Mouse (Mus musculus): ENCODE data around the gene Gm10518.

Gm10518 gene

DNA sequence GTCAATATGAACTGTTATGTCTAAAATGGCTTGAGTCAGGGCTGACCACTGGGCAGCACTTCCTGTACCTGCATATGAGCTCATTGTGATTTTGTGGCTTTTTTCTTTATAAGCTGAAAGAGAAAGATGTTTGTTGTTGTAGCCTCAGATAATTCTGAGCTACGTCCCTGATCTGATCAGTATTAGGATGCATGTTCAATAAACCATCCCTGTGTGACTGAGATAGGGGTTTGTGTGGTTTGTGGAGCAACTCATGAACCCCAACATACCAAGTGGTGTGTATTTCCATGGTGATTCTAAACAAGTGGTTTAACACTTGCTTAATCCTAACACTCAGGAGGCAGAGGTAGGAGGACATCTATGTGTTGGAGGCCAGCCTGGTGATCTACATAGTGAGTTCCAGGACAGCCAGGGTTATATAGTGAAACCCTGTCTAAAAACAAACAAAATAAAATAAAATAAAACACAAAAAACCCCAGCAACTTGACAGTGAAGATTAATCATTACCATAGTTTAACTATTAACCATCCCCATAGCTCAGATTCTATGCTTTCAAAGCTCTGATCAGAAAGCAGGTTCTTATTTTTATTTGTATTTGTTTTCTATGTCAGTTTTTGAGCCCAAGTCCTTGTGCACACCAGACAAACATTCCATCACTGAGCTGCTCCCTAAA, 32.7 kb downstream of the Gm10518 start:
- DNase-seq = no peak

DNA sequence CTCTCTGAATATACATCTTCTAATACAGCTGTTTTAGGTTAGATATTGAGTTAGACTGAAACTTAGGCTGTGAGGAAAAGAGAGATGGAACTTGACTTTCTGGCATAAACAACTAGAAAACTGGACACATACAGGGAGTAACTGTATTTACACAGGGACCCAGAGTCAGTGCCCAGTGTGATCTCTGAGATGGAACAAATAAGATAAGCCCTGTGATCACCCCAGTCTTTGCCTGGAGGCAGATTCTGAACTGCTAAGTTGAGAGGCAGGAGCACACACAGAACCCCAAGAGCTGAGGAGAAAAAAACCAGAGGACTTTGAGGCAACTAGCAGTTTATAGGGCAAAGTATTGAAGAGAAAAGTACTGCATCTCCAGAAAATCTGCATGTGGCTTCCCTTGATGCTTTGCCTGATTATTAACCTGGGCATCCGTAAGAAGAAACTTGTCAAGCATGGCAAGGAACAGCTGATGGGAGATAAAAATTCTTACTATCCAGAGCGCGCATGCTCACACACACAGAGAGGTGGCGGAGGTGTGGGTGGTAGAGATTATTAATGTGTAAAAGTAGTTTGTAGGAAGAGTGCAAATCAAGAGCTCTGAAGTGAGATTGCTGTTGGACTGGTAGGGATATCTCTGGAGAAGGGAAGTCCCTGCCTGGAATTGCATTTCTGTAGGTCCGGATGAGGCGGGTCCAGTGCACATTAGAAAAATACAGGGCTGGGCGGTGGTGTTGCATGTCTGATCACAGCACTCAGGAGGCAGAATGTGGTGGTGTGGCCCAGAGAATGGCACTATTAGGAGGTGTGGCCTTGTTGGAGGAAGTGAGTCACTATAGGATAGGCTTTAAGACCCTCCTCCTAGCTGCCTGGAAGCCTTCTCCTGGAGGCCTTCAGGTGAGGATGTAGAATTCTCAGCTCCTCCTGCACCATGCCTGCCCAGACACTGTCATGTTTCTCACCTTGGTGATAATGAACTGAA, 33.5 kb downstream of the Gm10518 start:
- DNase-seq = no peak

DNA sequence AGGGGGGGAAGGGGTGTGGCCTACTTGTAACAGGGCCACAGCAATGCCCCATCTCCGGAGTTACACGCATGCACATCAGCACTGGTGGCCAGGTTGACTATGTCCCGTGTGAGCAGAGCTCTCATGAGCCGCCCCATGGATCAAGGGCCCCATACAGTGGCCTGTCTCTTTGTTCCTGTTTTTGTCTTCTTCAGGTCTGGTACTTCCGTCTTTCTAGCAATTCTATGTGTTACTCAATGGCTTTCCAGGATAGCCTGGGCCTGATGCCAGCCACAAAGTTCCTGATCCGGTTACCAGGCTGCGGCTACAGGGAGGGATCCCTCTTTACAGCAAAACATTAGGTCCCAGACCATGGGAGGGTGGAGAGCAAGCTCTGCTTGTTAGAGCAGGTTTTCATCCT, 39.4 kb downstream of the Gm10518 start:
- DNase-seq = no peak

DNA sequence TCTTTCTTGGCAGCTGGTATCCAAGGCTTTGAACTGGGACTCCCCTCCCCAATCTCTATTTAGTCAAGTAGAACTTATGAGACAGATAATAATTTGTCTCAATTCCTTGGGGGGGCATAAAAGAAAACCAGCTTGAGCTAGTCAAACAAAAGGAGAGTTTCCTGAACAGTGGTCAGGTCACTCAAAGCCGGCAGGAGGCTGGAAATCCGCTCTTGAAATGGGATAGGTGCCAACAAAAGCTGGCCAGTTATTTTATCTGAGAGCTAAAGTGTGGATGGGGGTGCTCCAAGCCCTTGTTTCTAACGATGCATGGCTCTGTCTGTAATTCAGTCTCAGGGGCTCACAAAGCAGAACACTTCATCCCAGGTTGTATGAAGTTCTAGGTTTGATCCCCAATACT, 40.8 kb downstream of the Gm10518 start:
- no peak for DNase-seq

DNA sequence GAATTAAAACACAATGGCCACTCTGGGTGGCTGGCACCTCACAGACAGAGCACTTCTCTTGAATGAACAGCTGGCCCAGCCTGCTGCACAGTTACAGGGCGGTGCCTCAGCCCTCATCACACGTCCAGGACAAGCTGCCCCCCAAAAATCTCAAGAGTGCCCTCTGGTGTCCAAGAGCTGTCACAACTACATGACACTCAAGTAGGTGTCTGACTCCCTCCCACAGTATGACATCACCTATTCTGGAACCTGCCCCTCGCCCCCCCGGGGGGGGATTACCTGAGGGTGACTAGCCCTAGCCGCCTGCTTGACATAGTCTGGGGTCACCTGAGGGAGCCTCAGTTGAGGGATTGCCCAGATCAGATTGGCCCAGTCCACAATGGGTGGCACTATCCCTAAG, 41.7 kb downstream of the Gm10518 start:
- DNase-seq = peak; percentile 61 to 75

DNA sequence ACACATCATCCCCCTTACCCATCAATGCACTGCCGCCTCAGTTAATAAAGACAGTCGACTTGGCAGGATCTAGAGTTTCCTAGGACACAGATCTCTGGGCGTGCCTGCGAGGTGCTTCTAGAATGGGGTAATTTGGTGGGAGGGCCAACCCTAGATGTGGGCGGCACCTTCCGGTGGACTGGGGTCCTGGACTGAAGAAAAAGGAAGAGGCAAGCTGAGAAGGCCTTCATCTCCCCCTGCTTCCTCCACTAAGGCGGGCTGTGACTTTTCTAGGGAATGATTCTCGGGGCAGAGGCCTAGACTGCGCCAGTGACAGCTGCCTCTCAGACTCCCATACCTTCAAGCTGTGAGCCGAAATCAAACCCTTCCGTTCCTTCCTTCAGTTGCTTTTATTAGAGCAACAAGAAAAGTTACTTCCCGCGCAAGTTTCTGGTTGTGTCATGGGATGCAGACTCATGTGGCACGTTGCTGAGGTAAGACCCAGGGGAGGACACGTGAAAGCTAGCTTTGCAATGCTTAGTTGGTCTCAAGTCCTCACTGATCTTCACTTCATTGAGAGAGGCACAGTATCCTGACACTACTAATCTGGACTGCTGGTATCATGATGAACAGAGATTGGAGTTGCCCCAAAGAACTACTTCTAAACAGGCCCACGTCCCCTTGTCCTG, 42.8 kb downstream of the Gm10518 start:
- no peak for DNase-seq

DNA sequence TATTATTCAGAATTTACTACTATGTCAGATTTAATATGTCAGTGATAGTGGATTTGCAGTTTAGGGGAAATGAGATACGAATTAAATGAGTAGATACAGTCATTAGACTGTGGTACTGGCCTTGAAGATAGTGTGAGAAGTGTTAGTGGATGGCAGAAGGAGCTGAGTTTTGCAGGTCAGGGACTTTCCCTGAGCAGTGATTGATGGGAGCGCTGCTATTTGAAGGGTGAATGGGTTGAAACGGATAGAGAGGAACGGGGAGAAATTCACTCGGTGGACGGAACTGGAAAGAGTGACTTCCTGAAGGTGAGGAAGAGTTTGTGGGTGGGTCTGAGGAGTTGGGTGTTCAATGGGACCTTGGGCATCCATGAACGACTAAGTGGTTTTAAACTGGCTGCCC, 44.0 kb downstream of the Gm10518 start:
- no peak for DNase-seq

DNA sequence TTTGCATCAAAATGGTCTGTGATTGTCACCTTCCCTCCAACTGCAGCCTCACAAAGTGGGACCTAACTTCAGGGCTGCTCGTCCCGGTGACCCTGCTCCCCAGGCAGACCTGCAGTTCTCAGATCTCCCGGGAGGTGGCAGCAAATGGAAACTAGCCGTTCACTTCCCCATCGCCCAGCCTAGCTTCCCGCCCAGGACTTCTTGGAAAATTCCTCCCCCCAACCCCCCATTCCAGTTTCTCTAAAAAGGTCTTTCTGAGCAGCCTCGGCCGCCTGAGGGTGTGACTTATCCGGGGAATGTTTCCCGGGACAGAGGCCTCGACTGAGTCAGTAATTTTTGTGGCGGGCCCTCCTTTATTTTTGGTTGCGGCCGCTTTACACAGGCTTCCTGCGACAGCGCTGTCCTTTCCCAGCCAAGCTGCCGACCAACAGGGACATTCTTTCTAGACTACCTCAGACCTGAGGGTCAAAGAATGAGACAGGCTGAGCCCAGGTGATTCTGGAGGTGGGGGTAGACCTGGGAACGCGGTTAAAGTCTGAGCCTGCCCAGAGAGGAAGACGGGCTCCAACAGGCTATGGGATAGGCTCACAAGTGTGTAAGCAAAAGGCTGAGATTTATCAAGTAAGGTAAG, 44.7 kb downstream of the Gm10518 start:
- peak; percentile 92 to 94 for DNase-seq

DNA sequence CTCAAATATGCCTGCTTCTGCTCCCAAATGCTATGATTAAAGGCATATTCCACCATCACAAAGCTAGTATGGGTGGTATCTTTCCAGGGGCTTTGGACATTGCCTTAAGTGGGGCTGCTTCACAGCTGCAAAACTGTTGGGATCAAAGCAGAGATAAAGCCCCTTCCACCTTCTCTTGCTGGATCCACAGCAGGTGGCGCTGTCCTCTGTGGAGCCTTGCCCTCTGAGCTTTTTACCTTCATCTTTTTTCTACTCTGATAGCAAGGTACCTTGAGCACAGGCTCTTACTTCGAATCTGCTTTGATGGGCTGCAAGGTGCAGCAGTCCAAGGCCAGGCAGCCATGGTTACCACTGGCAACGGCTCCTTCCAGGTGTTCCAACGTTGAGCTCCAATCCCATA, 50.2 kb downstream of the Gm10518 start:
- peak; percentile 19 to 50 for DNase-seq

Data from cerebellum, postnatal 14 days (tissue).